Mouse (Mus musculus) liver, adult 2 months (tissue): ENCODE data around the gene Olfr1441. TPM values are rescaled to one million over a fixed set of nuclear protein-coding genes. Genes with fewer than 3 reads are reported as not detected.

Source experiments
- DNase-seq: peaks from one replicate; pipeline ENCODE4 v3.0.0-alpha.2; 2011; ENCODE audit warnings: low read depth, low spot score; ENCODE audit errors: extremely low read depth
- H3K27ac ChIP-seq: fragments of 200-500 bp; replicated peaks from 2 replicates; pipeline ENCODE4 v1.5.1; 2012; ENCODE audit warnings: low read depth, mild to moderate bottlenecking, control low read depth, inconsistent platforms, low read length; ENCODE audit not compliant: insufficient read depth
- H3K27me3 ChIP-seq: fragments of 200-500 bp; 2 replicates; pipeline ENCODE4 v1.6.1; 2012; ENCODE audit warnings: mild to moderate bottlenecking, moderate library complexity, low read length, inconsistent platforms; ENCODE audit not compliant: control insufficient read depth, insufficient read depth
- H3K36me3 ChIP-seq: fragments of 200-500 bp; 2 replicates; pipeline ENCODE4 v1.6.1; 2012; ENCODE audit warnings: low read length, inconsistent platforms; ENCODE audit not compliant: control insufficient read depth, insufficient read depth
- H3K4me1 ChIP-seq: fragments of 200-500 bp; 2 replicates; pipeline ENCODE4 v1.6.1; 2011; ENCODE audit warnings: low read length; ENCODE audit not compliant: control insufficient read depth, insufficient read depth
- H3K4me3 ChIP-seq: fragments of 200-500 bp; 2 replicates; pipeline ENCODE4 v1.5.1; 2011; ENCODE audit warnings: low read depth, mild to moderate bottlenecking, control low read depth, low read length, moderate library complexity; ENCODE audit not compliant: insufficient read depth
- H3K79me2 ChIP-seq: fragments of 200-500 bp; 2 replicates; pipeline ENCODE4 v1.6.1; 2012; ENCODE audit warnings: inconsistent platforms, mild to moderate bottlenecking, low read length, moderate library complexity; ENCODE audit not compliant: control insufficient read depth, insufficient read depth
- H3K9ac ChIP-seq: fragments of 200-500 bp; 2 replicates; pipeline ENCODE4 v1.6.1; 2012; ENCODE audit warnings: low read depth, mild to moderate bottlenecking, control low read depth, inconsistent platforms, low read length
- CTCF ChIP-seq: fragments of 200-500 bp; IDR thresholded peaks from 2 replicates; pipeline ENCODE4 v1.5.1; 2011; ENCODE audit warnings: low read depth, low read length, control low read depth
- POLR2A ChIP-seq: fragments of 200-500 bp; IDR thresholded peaks from 2 replicates; pipeline ENCODE4 v1.6.1; 2011; ENCODE audit warnings: low read length, control low read depth; ENCODE audit not compliant: insufficient read depth; ENCODE audit errors: extremely low read depth
- WGBS: fragments of 180-500 bp; shearing (Covaris S2); methylation state at CpG from one replicate; pipeline ENCODE4 v1.1.7; 2018; 5-methylcytosine and 5-hydroxymethylcytosine counted together
- polyA plus RNA-seq: library from polyadenylated mRNA; depleted of rRNA; stranded (reverse); fragments of >200 nt; gene quantifications from 2 replicates; pipeline ENCODE4 v1.2.3, GENCODE M21; 2012; rRNA removed
- total RNA-seq: library from RNA; depleted of rRNA; stranded (reverse); fragments of >200 nt; gene quantifications from 2 replicates; pipeline ENCODE4 v1.2.3, GENCODE M21; 2014; rRNA removed

The Olfr1441 gene
- total and polyA plus RNA-seq, 2 experiments = not detected

- H3K27me3 ChIP-seq = no peaks in the 10 kb centered on the region
- H3K4me1 ChIP-seq = peaks cover 7% of the 10 kb centered on the region; the same call in 1 of the 2 replicates
- peak; percentile 83 for DNase-seq
- H3K27ac ChIP-seq = no peak overlapping the region
- H3K79me2 ChIP-seq = no peaks in the 10 kb centered on the region
- WGBS = 33% methylated on average over 4 of the region's 4 CpGs
- no peak overlapping the region for H3K4me3 ChIP-seq
- no peak for TF ChIP-seq POLR2A
- no peak for TF ChIP-seq CTCF
- H3K9ac ChIP-seq = no peak overlapping the region; the same call in 1 of the 2 replicates
- no peaks in the 10 kb centered on the region for H3K36me3 ChIP-seq
Measured at GRCm38 (mm10) chr19:12464674-12465073, 47.4 kb downstream of the Olfr1441 start.

- Histone ChIP-seq H3K4me1 (peaks cover 7% of the 10 kb centered on the region; the same call in 1 of the 2 replicates), H3K79me2 (no peaks in the 10 kb centered on the region), H3K27me3 (no peaks in the 10 kb centered on the region), H3K36me3 (no peaks in the 10 kb centered on the region), H3K27ac (no peak overlapping the region), H3K9ac (no peak overlapping the region), H3K4me3 (no peak overlapping the region)
- no peak for DNase-seq
- WGBS = 91% methylated on average over 10 of the region's 10 CpGs
- no peak for TF ChIP-seq CTCF
Measured at GRCm38 (mm10) chr19:12465530-12466144, 48.4 kb downstream of the Olfr1441 start.

- no peak overlapping the region for H3K27ac ChIP-seq
- peak; percentile 80 for TF ChIP-seq CTCF
- TF ChIP-seq POLR2A = no peak
- H3K4me3 ChIP-seq = no peak overlapping the region
- H3K27me3 ChIP-seq = no peaks in the 10 kb centered on the region
- no peak overlapping the region for H3K9ac ChIP-seq
- H3K4me1 ChIP-seq = peaks cover 7% of the 10 kb centered on the region; the same call in 1 of the 2 replicates
- no peaks in the 10 kb centered on the region for H3K36me3 ChIP-seq
- H3K79me2 ChIP-seq = no peaks in the 10 kb centered on the region
- WGBS = 21% methylated on average over 7 of the region's 7 CpGs
- peak; percentile 66 for DNase-seq
Measured at GRCm38 (mm10) chr19:12466204-12466603, 49.0 kb downstream of the Olfr1441 start.

GRCm38 (mm10) chr19:12467436-12467835 lies 50.2 kb downstream of the Olfr1441 start:
- Histone ChIP-seq H3K36me3 (no peaks in the 10 kb centered on the region), H3K4me1 (peaks cover 7% of the 10 kb centered on the region; the same call in 1 of the 2 replicates), H3K79me2 (no peaks in the 10 kb centered on the region), H3K4me3 (no peak overlapping the region), H3K9ac (no peak overlapping the region), H3K27me3 (no peaks in the 10 kb centered on the region), H3K27ac (no peak overlapping the region)
- peak; percentile 42 for DNase-seq
- WGBS = 85% methylated on average over 5 of the region's 5 CpGs
- TF ChIP-seq CTCF = peak; percentile 39; the same call in 1 of the 2 replicates
- TF ChIP-seq POLR2A = no peak

- no peaks in the 10 kb centered on the region for H3K27me3 ChIP-seq
- H3K79me2 ChIP-seq = no peaks in the 10 kb centered on the region
- H3K4me3 ChIP-seq = no peak overlapping the region
- TF ChIP-seq POLR2A = no peak
- no peak for TF ChIP-seq CTCF
- H3K9ac ChIP-seq = no peak overlapping the region
- peaks cover 1% of the 10 kb centered on the region; the same call in 1 of the 2 replicates for H3K4me1 ChIP-seq
- WGBS = 59% methylated on average over 3 of the region's 3 CpGs
- H3K27ac ChIP-seq = no peak overlapping the region
- DNase-seq = peak; percentile 34
- H3K36me3 ChIP-seq = no peaks in the 10 kb centered on the region
Measured at GRCm38 (mm10) chr19:12471866-12472265, 54.6 kb downstream of the Olfr1441 start.

- Histone ChIP-seq H3K36me3 (no peaks in the 10 kb centered on the region), H3K4me1 (peaks cover 1% of the 10 kb centered on the region; the same call in 1 of the 2 replicates), H3K9ac (no peak overlapping the region), H3K27me3 (no peaks in the 10 kb centered on the region), H3K27ac (no peak overlapping the region), H3K79me2 (no peaks in the 10 kb centered on the region), H3K4me3 (no peak overlapping the region)
- DNase-seq = no peak
- WGBS = 82% methylated on average over 5 of the region's 5 CpGs
- no peak for TF ChIP-seq POLR2A
- TF ChIP-seq CTCF = no peak
Measured at GRCm38 (mm10) chr19:12472381-12472976, 55.2 kb downstream of the Olfr1441 start.

Other genes with a start within 250 kb of the Olfr1441 start
- gene Olfr1555-ps1, start 247.3 kb upstream of the Olfr1441 start, total RNA-seq = not detected in 2 replicates
- gene Olfr1555-ps1, start 247.3 kb upstream of the Olfr1441 start, polyA plus RNA-seq = not detected in 2 replicates
- gene Olfr1431, start 216.8 kb upstream of the Olfr1441 start, total RNA-seq = not detected in 2 replicates
- not detected in 2 replicates for gene Olfr1431, start 216.8 kb upstream of the Olfr1441 start, polyA plus RNA-seq
- not detected in 2 replicates for gene Olfr1432, start 184.8 kb upstream of the Olfr1441 start, total RNA-seq
- gene Olfr1432, start 184.8 kb upstream of the Olfr1441 start, polyA plus RNA-seq = not detected in 2 replicates
- gene Olfr262, start 175.8 kb upstream of the Olfr1441 start, total RNA-seq = not detected in 2 replicates
- gene Olfr262, start 175.8 kb upstream of the Olfr1441 start, polyA plus RNA-seq = not detected in 2 replicates
- not detected in 2 replicates for gene Olfr235, start 156.4 kb upstream of the Olfr1441 start, total RNA-seq
- gene Olfr235, start 156.4 kb upstream of the Olfr1441 start, polyA plus RNA-seq = not detected in 2 replicates
- gene Olfr1434, start 137.6 kb upstream of the Olfr1441 start, total RNA-seq = not detected in 2 replicates
- not detected in 2 replicates for gene Olfr1434, start 137.6 kb upstream of the Olfr1441 start, polyA plus RNA-seq
- gene Olfr1436, start 118.3 kb upstream of the Olfr1441 start, total RNA-seq = not detected in 2 replicates
- gene Olfr1436, start 118.3 kb upstream of the Olfr1441 start, polyA plus RNA-seq = not detected in 2 replicates
- not detected in 2 replicates for gene Olfr1437, start 92.3 kb upstream of the Olfr1441 start, total RNA-seq
- gene Olfr1437, start 92.3 kb upstream of the Olfr1441 start, polyA plus RNA-seq = not detected in 2 replicates
- gene Olfr1438-ps1, start 81.5 kb upstream of the Olfr1441 start, total RNA-seq = not detected in 2 replicates
- not detected in 2 replicates for gene Olfr1438-ps1, start 81.5 kb upstream of the Olfr1441 start, polyA plus RNA-seq
- gene Olfr1440, start 30.2 kb upstream of the Olfr1441 start, total RNA-seq = not detected in 2 replicates
- gene Olfr1440, start 30.2 kb upstream of the Olfr1441 start, polyA plus RNA-seq = not detected in 2 replicates
- gene Pfpl, start 10.5 kb downstream of the Olfr1441 start, total RNA-seq = not detected in 2 replicates
- gene Pfpl, start 10.5 kb downstream of the Olfr1441 start, polyA plus RNA-seq = not detected in 2 replicates
- gene Mpeg1, start 43.3 kb downstream of the Olfr1441 start, total RNA-seq = 27.1 and 30.9 TPM in 2 replicates
- gene Mpeg1, start 43.3 kb downstream of the Olfr1441 start, polyA plus RNA-seq = 6.1 and 7.4 TPM in 2 replicates
- gene Dtx4, start 84.0 kb downstream of the Olfr1441 start, total RNA-seq = 1.8 and 3.8 TPM in 2 replicates
- 6.5 and 7.2 TPM in 2 replicates for gene Dtx4, start 84.0 kb downstream of the Olfr1441 start, polyA plus RNA-seq
- gene Fam111a, start 128.3 kb downstream of the Olfr1441 start, total RNA-seq = 2.3 and 2.4 TPM in 2 replicates
- gene Fam111a, start 128.3 kb downstream of the Olfr1441 start, polyA plus RNA-seq = 0.12 and 0.24 TPM in 2 replicates
- gene Gm4952, start 182.5 kb downstream of the Olfr1441 start, total RNA-seq = 91.4 and 132 TPM in 2 replicates
- 41.7 and 68.7 TPM in 2 replicates for gene Gm4952, start 182.5 kb downstream of the Olfr1441 start, polyA plus RNA-seq
- 233 and 277 TPM in 2 replicates for gene Glyat, start 215.9 kb downstream of the Olfr1441 start, total RNA-seq
- gene Glyat, start 215.9 kb downstream of the Olfr1441 start, polyA plus RNA-seq = 54.6 and 56.1 TPM in 2 replicates